Mouse (Mus musculus) stomach, embryonic 16.5 days (tissue): ENCODE results near the gene Trim54. TPM values are rescaled to one million over a fixed set of nuclear protein-coding genes. Genes with fewer than 3 reads are reported as not detected.

ENCODE experiments used
- ATAC-seq: fragments of 200-750 bp; cut with Nextera tagmentation; 2 replicates; pipeline ENCODE4 v1.8.0; 2017; ENCODE audit warnings: moderate number of reproducible peaks, moderate TSS enrichment; ENCODE audit not compliant: insufficient read depth, low FRiP score
- H3K27ac ChIP-seq: fragments of 300-500 bp; sonication (generic); 2 replicates; pipeline ENCODE4 v1.5.1; 2014; ENCODE audit warnings: low read length
- H3K27me3 ChIP-seq: fragments of 300-500 bp; sonication (generic); 2 replicates; pipeline ENCODE4 v1.6.1; 2014; ENCODE audit warnings: low read length, control low read depth, mixed read lengths; ENCODE audit not compliant: control insufficient read depth, insufficient read depth
- H3K36me3 ChIP-seq: fragments of 300-500 bp; sonication (generic); 2 replicates; pipeline ENCODE4 v1.6.1; 2014; ENCODE audit warnings: low read length; ENCODE audit not compliant: control insufficient read depth, insufficient read depth
- H3K4me1 ChIP-seq: fragments of 300-500 bp; sonication (generic); 2 replicates; pipeline ENCODE4 v1.6.1; 2014; ENCODE audit warnings: low read length, control low read depth, mixed read lengths; ENCODE audit not compliant: control insufficient read depth, insufficient read depth
- H3K4me2 ChIP-seq: fragments of 300-500 bp; sonication (generic); 2 replicates; pipeline ENCODE4 v1.6.1; 2014; ENCODE audit warnings: low read depth, low read length, mixed read lengths
- H3K4me3 ChIP-seq: fragments of 300-500 bp; sonication (generic); replicated peaks from 2 replicates; pipeline ENCODE4 v1.5.1; 2014; ENCODE audit warnings: mild to moderate bottlenecking, low read length
- H3K9ac ChIP-seq: fragments of 300-500 bp; sonication (generic); 2 replicates; pipeline ENCODE4 v1.6.1; 2014; ENCODE audit warnings: low read length
- H3K9me3 ChIP-seq: fragments of 300-500 bp; sonication (generic); replicated peaks from 2 replicates; pipeline ENCODE4 v1.6.1; 2016; ENCODE audit warnings: low read length, control low read depth; ENCODE audit not compliant: control insufficient read depth
- WGBS: fragments of 180-500 bp; shearing (Covaris S2); extraction: QIAGEN DNeasy Blood & Tissue Kit; methylation state at CpG from one replicate; pipeline ENCODE4 v1.1.7; 2014; 5-methylcytosine and 5-hydroxymethylcytosine counted together
- polyA plus RNA-seq: library from polyadenylated mRNA; unstranded; fragments of >200 nt; fragmentation: Nextera tagmentation; extraction: Ambion mirVana; gene quantifications from 2 replicates; pipeline ENCODE4 v1.2.1, GENCODE M21; 2015

Trim54 gene
- polyA plus RNA-seq, 1 experiment from 2014 or later: 5.9 TPM

GRCm38 (mm10) chr5:31094799-31095691 is 21.5 kb upstream of the Trim54 start:
- no peaks in the 10 kb centered on the region for H3K9me3 ChIP-seq
- H3K4me1 ChIP-seq: peaks cover 26% of the 10 kb centered on the region
- ATAC-seq: peak; percentile 44; the same call in 1 of the 2 replicates
- WGBS: under 1% methylated on average over 59 of the region's 59 CpGs
- H3K27me3 ChIP-seq: peaks cover 71% of the 10 kb centered on the region
- H3K27ac ChIP-seq: no peak overlapping the region
- no peaks in the 10 kb centered on the region for H3K36me3 ChIP-seq
- peak overlapping the region; percentile 53 for H3K4me2 ChIP-seq
- H3K4me3 ChIP-seq: peak overlapping the region; percentile 39
- H3K9ac ChIP-seq: peak overlapping the region; percentile 19; the same call in 1 of the 2 replicates

- 0 out of 2 replicates have a peak overlapping the region, but pooled peaks have one; percentile 19 for H3K9ac ChIP-seq
- H3K9me3 ChIP-seq: no peaks in the 10 kb centered on the region
- WGBS: 33% methylated on average over 11 of the region's 11 CpGs
- H3K4me2 ChIP-seq: peak overlapping the region; percentile 53
- ATAC-seq: no peak
- H3K27me3 ChIP-seq: peaks cover 62% of the 10 kb centered on the region
- no peak overlapping the region for H3K27ac ChIP-seq
- no peaks in the 10 kb centered on the region for H3K36me3 ChIP-seq
- H3K4me1 ChIP-seq: peaks cover 26% of the 10 kb centered on the region
- H3K4me3 ChIP-seq: peak overlapping the region; percentile 39
Observed at GRCm38 (mm10) chr5:31095711-31096480, 20.6 kb upstream of the Trim54 start.

GRCm38 (mm10) chr5:31105814-31106335 is 10.6 kb upstream of the Trim54 start, which contains the start of gene Dnajc5g:
TSS of gene Dnajc5g (plus strand) at chr5:31106285.
- no peak for ATAC-seq
- H3K4me1 ChIP-seq: no peaks in the 10 kb centered on the region

GRCm38 (mm10) chr5:31108000-31108490 is 8.5 kb upstream of the Trim54 start, which contains the start of gene Slc30a3:
TSS of gene Slc30a3 (minus strand) at chr5:31108237.
- Histone ChIP-seq H3K36me3 (no peaks in the 10 kb centered on the region), H3K27ac (no peak within 1 kb of the TSS), H3K4me3 (no peak within 1 kb of the TSS), H3K9ac (no peak within 1 kb of the TSS), H3K4me1 (no peaks in the 10 kb centered on the region), H3K9me3 (no peaks in the 10 kb centered on the region), H3K27me3 (no peaks in the 10 kb centered on the region; the same call in 1 of the 2 replicates), H3K4me2 (no peak within 1 kb of the TSS)
- WGBS: 89% methylated on average over 18 of the region's 18 CpGs
- no peak for ATAC-seq

More at GRCm38 (mm10) chr5:31105814-31106335, 10.6 kb upstream of the Trim54 start, which contains the start of gene Dnajc5g:
- H3K36me3 ChIP-seq: no peaks in the 10 kb centered on the region
- no peak within 1 kb of the TSS for H3K27ac ChIP-seq
- no peaks in the 10 kb centered on the region for H3K9me3 ChIP-seq
- no peak within 1 kb of the TSS for H3K9ac ChIP-seq
- H3K27me3 ChIP-seq: no peaks in the 10 kb centered on the region; the same call in 1 of the 2 replicates
- H3K4me2 ChIP-seq: no peak within 1 kb of the TSS
- WGBS: 77% methylated on average over 9 of the region's 9 CpGs
- H3K4me3 ChIP-seq: no peak within 1 kb of the TSS

- Histone ChIP-seq H3K4me3 (no peak overlapping the region), H3K4me2 (no peak overlapping the region), H3K9me3 (no peaks in the 10 kb centered on the region), H3K27me3 (no peaks in the 10 kb centered on the region; the same call in 1 of the 2 replicates), H3K27ac (no peak overlapping the region), H3K9ac (no peak overlapping the region), H3K36me3 (no peaks in the 10 kb centered on the region), H3K4me1 (no peaks in the 10 kb centered on the region)
- ATAC-seq: no peak
- WGBS: 27% methylated on average over 7 of the region's 7 CpGs
Observed at GRCm38 (mm10) chr5:31110781-31111180, 5.7 kb upstream of the Trim54 start.

- Histone ChIP-seq H3K27me3 (no peaks in the 10 kb centered on the region; the same call in 1 of the 2 replicates), H3K9ac (no peak overlapping the region), H3K27ac (no peak overlapping the region), H3K36me3 (no peaks in the 10 kb centered on the region), H3K9me3 (no peaks in the 10 kb centered on the region), H3K4me2 (no peak overlapping the region), H3K4me3 (no peak overlapping the region), H3K4me1 (no peaks in the 10 kb centered on the region)
- ATAC-seq: no peak
- WGBS: 32% methylated on average over 10 of the region's 10 CpGs
Observed at GRCm38 (mm10) chr5:31116912-31117311, 400 bp downstream of the Trim54 start.

- WGBS: 81% methylated on average over 8 of the region's 8 CpGs
- H3K4me1 ChIP-seq: no peaks in the 10 kb centered on the region
Observed at GRCm38 (mm10) chr5:31121111-31121510, 4.6 kb downstream of the Trim54 start.

GRCm38 (mm10) chr5:31123481-31123880 is 7.0 kb downstream of the Trim54 start:
- no peaks in the 10 kb centered on the region for H3K4me1 ChIP-seq
- H3K4me2 ChIP-seq: no peak overlapping the region
- H3K27me3 ChIP-seq: no peaks in the 10 kb centered on the region; the same call in 1 of the 2 replicates
- WGBS: 40% methylated on average over 2 of the region's 2 CpGs
- H3K36me3 ChIP-seq: no peaks in the 10 kb centered on the region
- H3K27ac ChIP-seq: no peak overlapping the region
- H3K9me3 ChIP-seq: no peaks in the 10 kb centered on the region
- H3K4me3 ChIP-seq: no peak overlapping the region
- ATAC-seq: no peak
- no peak overlapping the region for H3K9ac ChIP-seq

More at GRCm38 (mm10) chr5:31121111-31121510, 4.6 kb downstream of the Trim54 start:
- Histone ChIP-seq H3K9me3 (no peaks in the 10 kb centered on the region), H3K4me2 (no peak overlapping the region), H3K36me3 (no peaks in the 10 kb centered on the region), H3K4me3 (no peak overlapping the region), H3K27ac (no peak overlapping the region), H3K27me3 (no peaks in the 10 kb centered on the region), H3K9ac (no peak overlapping the region)
- ATAC-seq: no peak
